Comparison of ENCODE assay signal across 22 mouse cellular contexts in genomic region chr15:85250436-85250835, GRCm38 (mm10). TPM values are rescaled to one million over a fixed set of nuclear protein-coding genes. Genes with fewer than 3 reads are reported as not detected.
DNase-seq lines count a peak whose midpoint lies in the region; ATAC-seq and TF ChIP-seq lines count a peak whose summit lies in the region.
"Had no signal": no experiment of that assay in that cellular context is flagged by ENCODE, and none has a peak within 500 bp of the region (broad histone marks: within the 10 kb centered on the region; RNA-seq: fewer than 3 reads in every experiment).

No protein-coding gene starts in this region.

- TF ChIP-seq CTCF in gastrocnemius, adult 2 months (IDR thresholded peaks at IDR 0.05) = no peak

- peak; percentile 56 for DNase-seq in 416B (ENCODE audit: low read depth)
- DNase-seq in CD4-positive, CD25-positive, alpha-beta regulatory T cell, adult 2 months (ENCODE audit: low read depth, low spot score) = peak; percentile 55
- DNase-seq in heart, adult 9 months (ENCODE audit: low spot score in 2 of 2) = no peak
- no peak for DNase-seq in gastrocnemius, adult 2 months
- DNase-seq in urinary bladder, postnatal 25 days (ENCODE audit: low spot score) = no peak
- DNase-seq: adrenal gland, adult 2 months; cerebellum, adult 11-12 months; cerebellum, postnatal 10 days; gastrocnemius, postnatal 25 days; heart, adult 2 months; kidney, adult 9 months; kidney, postnatal 14 days; lung, adult 18-20 months; lung, postnatal 10 days had no signal

- H3K27ac ChIP-seq in gastrocnemius, adult 2 months = no peak overlapping the region
- H3K27ac ChIP-seq: heart, adult 2 months; hindbrain, embryonic 14.5 days; intestine, embryonic 15.5 days; midbrain, embryonic 12.5 days; neural tube, embryonic 12.5 days; stomach, embryonic 15.5 days had no signal

- peak; percentile 45 for ATAC-seq in common myeloid progenitor, adult 5-6 weeks (replicated peaks; ENCODE audit: low read depth, poor library complexity, severe bottlenecking)
- peak; percentile 66 for ATAC-seq in megakaryocyte progenitor cell, adult 5-6 weeks (replicated peaks; ENCODE audit: poor library complexity)
- ATAC-seq: forebrain, embryonic 14.5 days; intestine, embryonic 15.5 days had no signal

- intact Hi-C loops in gastrocnemius, adult 2 months (cut with DNase I) = no loop called here

- no peak overlapping the region for H3K4me3 ChIP-seq in gastrocnemius, adult 2 months
- H3K4me3 ChIP-seq: heart, adult 2 months; intestine, embryonic 15.5 days; midbrain, embryonic 12.5 days; neural tube, embryonic 12.5 days; stomach, embryonic 15.5 days had no signal

RNA-seq across cellular contexts. Expression of gene Fbln1, which starts 44.7 kb away (rescaled TPM):
- 0.14 TPM in 1 of 2 replicates, not detected in the other for total RNA-seq in common myeloid progenitor, adult 5-6 weeks (2017)
- total RNA-seq in megakaryocyte progenitor cell, adult 5-6 weeks (2015) = 0.42 and 0.47 TPM in 2 replicates
- 0.24 and 0.37 TPM in 2 replicates for total RNA-seq in megakaryocyte progenitor cell, adult 5-6 weeks (2017)
- total RNA-seq in gastrocnemius, adult 2 months (2021) = 10 to 100 TPM in 1 of 2 experiments, 1 to 10 TPM in 1; 6.5 to 20.9 TPM

Comparison
In these comparisons a context has a peak if more than half of its experiments do, and no peak if none do; other contexts are left out.
1. DNase-seq: peak in 416B (single experiment) and CD4-positive, CD25-positive, alpha-beta regulatory T cell, adult 2 months (single experiment); none in heart, adult 9 months (0 of 2), gastrocnemius, adult 2 months (single experiment) and urinary bladder, postnatal 25 days (single experiment).